Mouse (Mus musculus) intestine, embryonic 16.5 days (tissue): Measurements from ENCODE around the gene Gm17067. TPM values are rescaled to one million over a fixed set of nuclear protein-coding genes. Genes with fewer than 3 reads are reported as not detected.
"Not testable (repeated sequence)": the region's sequence is repeated elsewhere in the genome, so short reads cannot be mapped to it uniquely, and the experiment has no call there.

Experiments
- ATAC-seq: fragments of 200-750 bp; cut with Nextera tagmentation; 2 replicates; pipeline ENCODE4 v1.8.0; 2017; ENCODE audit warnings: moderate TSS enrichment, moderate library complexity
- H3K27ac ChIP-seq: fragments of 300-500 bp; sonication (generic); 2 replicates; pipeline ENCODE4 v1.5.1; 2014; ENCODE audit warnings: mild to moderate bottlenecking, low read length
- H3K27me3 ChIP-seq: fragments of 300-500 bp; sonication (generic); replicated peaks from 2 replicates; pipeline ENCODE4 v1.6.1; 2014; ENCODE audit warnings: low read length, control low read depth, mixed read lengths; ENCODE audit not compliant: control insufficient read depth, insufficient read depth
- H3K36me3 ChIP-seq: fragments of 300-500 bp; sonication (generic); 2 replicates; pipeline ENCODE4 v1.6.1; 2014; ENCODE audit warnings: low read length, control low read depth; ENCODE audit not compliant: control insufficient read depth, insufficient read depth
- H3K4me1 ChIP-seq: fragments of 300-500 bp; sonication (generic); 2 replicates; pipeline ENCODE4 v1.6.1; 2014; ENCODE audit warnings: low read length, control low read depth, mixed read lengths; ENCODE audit not compliant: control insufficient read depth, insufficient read depth
- H3K4me2 ChIP-seq: fragments of 300-500 bp; sonication (generic); 2 replicates; pipeline ENCODE4 v1.6.1; 2014; ENCODE audit warnings: low read depth, low read length, control low read depth
- H3K4me3 ChIP-seq: fragments of 300-500 bp; sonication (generic); 2 replicates; pipeline ENCODE4 v1.5.1; 2014; ENCODE audit warnings: mild to moderate bottlenecking, low read length
- H3K9ac ChIP-seq: fragments of 300-500 bp; sonication (generic); 2 replicates; pipeline ENCODE4 v1.6.1; 2014; ENCODE audit warnings: low read depth, low read length
- H3K9me3 ChIP-seq: fragments of 300-500 bp; sonication (generic); 2 replicates; pipeline ENCODE4 v1.6.1; 2016; ENCODE audit warnings: low read length, control low read depth; ENCODE audit not compliant: control insufficient read depth
- WGBS: fragments of 180-500 bp; shearing (Covaris S2); extraction: QIAGEN DNeasy Blood & Tissue Kit; methylation state at CpG from one replicate; pipeline ENCODE4 v1.1.7; 2014; 5-methylcytosine and 5-hydroxymethylcytosine counted together
- polyA plus RNA-seq: library from polyadenylated mRNA; unstranded; fragments of >200 nt; fragmentation: Nextera tagmentation; extraction: Ambion mirVana; gene quantifications from 2 replicates; pipeline ENCODE4 v1.2.1, GENCODE M21; 2015

The Gm17067 gene
- not detected in 2 replicates for polyA plus RNA-seq

GRCm38 (mm10) chr7:42726917-42727316 lies at the start of gene Gm17067:
Gene Gm17067 (minus strand): TSS chr7:42727017.
- not testable (repeated sequence) for H3K4me3 ChIP-seq, H3K9me3 ChIP-seq, H3K27ac ChIP-seq, H3K4me1 ChIP-seq, H3K27me3 ChIP-seq, H3K36me3 ChIP-seq, H3K9ac ChIP-seq, ATAC-seq, H3K4me2 ChIP-seq
- 85% methylated on average over 4 of the region's 4 CpGs for WGBS

GRCm38 (mm10) chr7:42749836-42750235 lies 23.0 kb upstream of the Gm17067 start:
- no peak overlapping the region for H3K4me3 ChIP-seq
- no peaks in the 10 kb centered on the region for H3K4me1 ChIP-seq
- H3K4me2 ChIP-seq = no peak overlapping the region
- ATAC-seq = no peak
- H3K27ac ChIP-seq = no peak overlapping the region
- no peaks in the 10 kb centered on the region for H3K27me3 ChIP-seq
- H3K36me3 ChIP-seq = no peaks in the 10 kb centered on the region
- H3K9me3 ChIP-seq = no peaks in the 10 kb centered on the region
- WGBS = 58% methylated on average over 20 of the region's 20 CpGs
- no peak overlapping the region for H3K9ac ChIP-seq

DNA sequence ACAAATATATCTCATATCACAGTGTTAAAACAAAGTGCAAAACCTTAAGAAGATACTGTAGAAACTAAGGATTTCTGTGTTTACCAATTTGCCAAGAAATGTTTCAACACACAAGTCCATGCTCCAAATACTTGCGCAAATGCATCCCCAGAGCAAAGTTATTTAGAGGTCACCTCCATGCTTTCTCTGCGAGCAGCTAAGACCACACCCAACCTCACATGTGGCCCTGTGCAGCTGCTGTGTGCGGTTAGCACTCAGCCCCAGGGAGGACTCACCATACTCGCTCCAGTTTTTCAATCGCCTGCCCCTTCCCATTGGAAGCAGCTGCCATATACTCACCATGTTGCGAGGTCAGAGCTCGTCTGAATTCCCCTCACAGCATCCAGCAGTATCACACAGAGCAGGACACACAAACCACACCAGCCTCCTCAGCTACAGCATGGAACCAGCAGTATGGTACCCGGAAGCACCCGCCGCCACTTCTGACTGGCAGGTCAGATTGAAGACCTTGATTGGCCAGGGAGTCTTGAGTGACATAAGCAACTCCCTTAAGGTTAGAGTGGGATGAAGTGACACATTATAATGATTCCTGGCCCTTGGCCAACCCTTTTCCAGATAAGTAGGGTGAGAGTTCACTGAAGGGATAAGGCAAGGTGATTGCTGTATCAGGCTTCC lies 11.9 kb upstream of the Gm17067 start:
- no peak for ATAC-seq
- Histone ChIP-seq H3K9ac (no peak overlapping the region), H3K27ac (no peak overlapping the region), H3K9me3 (no peaks in the 10 kb centered on the region), H3K4me1 (no peaks in the 10 kb centered on the region), H3K4me3 (no peak overlapping the region), H3K4me2 (no peak overlapping the region), H3K27me3 (no peaks in the 10 kb centered on the region), H3K36me3 (no peaks in the 10 kb centered on the region)
- WGBS = 84% methylated on average over 10 of the region's 10 CpGs

GRCm38 (mm10) chr7:42693251-42693650 lies 33.6 kb downstream of the Gm17067 start:
- peak; percentile 66 for ATAC-seq
- H3K4me2 ChIP-seq = peak overlapping the region; percentile 44
- peak overlapping the region; percentile 61 for H3K4me3 ChIP-seq
- H3K36me3 ChIP-seq, H3K9me3 ChIP-seq, H3K27me3 ChIP-seq, H3K4me1 ChIP-seq, H3K27ac ChIP-seq: not testable (repeated sequence)
- H3K9ac ChIP-seq = peak overlapping the region; percentile 78
- under 1% methylated on average over 4 of the region's 4 CpGs for WGBS

GRCm38 (mm10) chr7:42692362-42693158 lies 34.3 kb downstream of the Gm17067 start, which contains the start of gene Zfp975:
Gene Zfp975 (minus strand): TSS chr7:42692742.
- peak; percentile 100 for ATAC-seq
- Histone ChIP-seq H3K27ac (peak within 1 kb of the TSS; percentile 59), H3K4me3 (peak within 1 kb of the TSS; percentile 61), H3K4me2 (peak within 1 kb of the TSS; percentile 44), H3K9ac (peak within 1 kb of the TSS; percentile 78)
- not testable (repeated sequence) for H3K36me3 ChIP-seq, H3K9me3 ChIP-seq, H3K27me3 ChIP-seq, H3K4me1 ChIP-seq
- under 1% methylated on average over 23 of the region's 23 CpGs for WGBS

- not testable (repeated sequence) for ATAC-seq, H3K4me2 ChIP-seq
These were observed 46.7 kb downstream of the Gm17067 start for GRCm38 (mm10) chr7:42680081-42680480.

GRCm38 (mm10) chr7:42679646-42680045 lies 47.2 kb downstream of the Gm17067 start:
- not testable (repeated sequence) for ATAC-seq, H3K4me3 ChIP-seq, H3K4me2 ChIP-seq, H3K36me3 ChIP-seq, H3K9me3 ChIP-seq, H3K4me1 ChIP-seq, H3K27ac ChIP-seq, H3K27me3 ChIP-seq, H3K9ac ChIP-seq

More at GRCm38 (mm10) chr7:42680081-42680480, 46.7 kb downstream of the Gm17067 start:
- not testable (repeated sequence) for H3K4me1 ChIP-seq, H3K9ac ChIP-seq, H3K27ac ChIP-seq, H3K27me3 ChIP-seq, H3K36me3 ChIP-seq, H3K9me3 ChIP-seq, H3K4me3 ChIP-seq
- 95% methylated on average over 6 of the region's 6 CpGs for WGBS

- not testable (repeated sequence) for H3K4me1 ChIP-seq, H3K9ac ChIP-seq, H3K27ac ChIP-seq, ATAC-seq, H3K27me3 ChIP-seq, H3K36me3 ChIP-seq, H3K4me2 ChIP-seq, H3K4me3 ChIP-seq, H3K9me3 ChIP-seq
- WGBS = 73% methylated on average over 4 of the region's 5 CpGs
These were observed 66.7 kb downstream of the Gm17067 start for GRCm38 (mm10) chr7:42660140-42660539.
